Mouse (Mus musculus) E14TG2a.4 (cell line): ENCODE data around the gene Mapk8ip3.

Source experiments
- CTCF ChIP-seq: conservative IDR thresholded peaks from 2 replicates; pipeline ENCODE4 v1.5.1; 2014; ENCODE audit warnings: low read length
- NANOG ChIP-seq: IDR thresholded peaks from 2 replicates; pipeline ENCODE4 v1.6.1; 2014; ENCODE audit warnings: borderline replicate concordance, low read length, mixed read lengths
- POU5F1 ChIP-seq: IDR thresholded peaks from 2 replicates; pipeline ENCODE4 v1.6.1; 2014; ENCODE audit warnings: low read length, borderline replicate concordance

GRCm38 (mm10) chr17:24850773-24851127, 86.0 kb downstream of the Mapk8ip3 start:
- TF ChIP-seq CTCF (no peak), POU5F1 (no peak), NANOG (no peak)
